Mouse (Mus musculus): Measurements from ENCODE around the gene Krtap17-1. TPM values are rescaled to one million over a fixed set of nuclear protein-coding genes. Genes with fewer than 3 reads are reported as not detected.

Krtap17-1 gene
- total RNA-seq (2015; ENCODE audit: low replicate concordance) (not detected in 2 replicates), total RNA-seq (2017; ENCODE audit: low replicate concordance) (not detected in 2 replicates)

- no peak for ATAC-seq (replicated peaks; ENCODE audit: low FRiP score, poor library complexity, severe bottlenecking)
These were observed at the start of gene Krtap17-1 for GRCm38 (mm10) chr11:99993620-99994383. Gene Krtap17-1, minus strand, starts transcription at chr11:99993994.

GRCm38 (mm10) chr11:100041454-100041853 lies 47.7 kb upstream of the Krtap17-1 start, which contains the start of gene Krt34:
Gene Krt34, minus strand, starts transcription at chr11:100041554.
- no peak for ATAC-seq (replicated peaks; ENCODE audit: low FRiP score, poor library complexity, severe bottlenecking)

DNA sequence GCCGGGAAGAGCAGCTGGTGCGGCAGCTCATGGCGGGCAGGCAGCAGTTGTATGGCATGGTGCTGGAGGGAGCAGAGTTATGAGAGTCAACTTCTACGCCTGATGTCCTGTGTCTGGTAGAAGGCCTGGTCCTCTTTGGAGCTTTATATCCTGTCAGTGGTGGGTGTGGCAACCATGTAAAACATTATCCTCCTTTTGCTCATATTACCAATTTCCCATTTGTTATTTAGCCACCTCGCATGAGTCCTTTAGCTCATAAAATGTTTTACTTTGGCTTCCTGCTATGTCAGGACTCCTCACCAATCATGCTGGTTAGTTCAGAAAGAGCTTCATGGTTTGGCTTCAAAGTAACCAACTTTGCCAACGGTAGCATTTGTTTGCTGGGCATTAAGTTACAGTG lies 36.0 kb upstream of the Krtap17-1 start, which contains the start of gene Krt33b:
Gene Krt33b (minus strand): TSS at position 101 of the 400 bp plus-strand sequence.
- ATAC-seq (replicated peaks; ENCODE audit: low FRiP score, poor library complexity, severe bottlenecking), result no peak

DNA sequence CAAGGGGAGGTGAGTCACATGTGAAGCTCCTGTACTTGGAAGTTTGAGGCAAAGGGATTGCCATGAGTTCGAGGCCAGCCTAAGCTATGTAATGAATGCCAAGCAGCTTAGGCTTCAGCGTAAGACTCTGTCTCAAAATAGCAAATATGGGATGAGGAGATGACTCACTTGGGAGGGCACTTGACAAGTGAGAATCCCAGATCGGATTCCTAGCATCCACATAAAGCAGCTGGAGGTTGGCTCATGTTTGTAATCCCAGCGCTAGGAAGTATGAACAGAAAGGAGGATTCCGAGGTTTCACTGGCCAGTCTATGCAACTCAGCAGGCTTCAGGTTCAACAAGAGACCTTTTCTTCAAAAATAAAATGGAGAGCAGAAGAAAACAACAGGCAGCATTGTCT lies 27.6 kb upstream of the Krtap17-1 start:
- no peak for ATAC-seq (replicated peaks; ENCODE audit: low FRiP score, poor library complexity, severe bottlenecking)

DNA sequence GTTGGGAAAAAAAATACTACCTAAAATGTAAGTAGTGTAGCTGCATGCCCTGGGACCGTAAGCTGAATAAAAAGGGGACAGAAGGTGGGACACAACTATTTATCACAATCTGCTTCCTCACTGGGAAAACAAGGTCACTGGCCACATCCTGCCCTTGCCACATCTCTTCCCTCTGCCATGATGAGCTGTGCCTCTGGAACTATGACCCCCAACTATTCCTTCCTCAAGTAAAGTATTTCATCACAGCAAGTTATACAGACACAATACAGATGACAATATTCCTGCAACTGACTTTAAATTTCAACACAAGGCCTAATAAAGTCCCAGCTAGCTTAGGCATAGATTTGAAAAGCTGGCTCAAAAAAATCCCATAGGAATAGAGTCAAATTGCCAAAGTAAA lies 25.7 kb upstream of the Krtap17-1 start:
- no peak for ATAC-seq (replicated peaks; ENCODE audit: low FRiP score, poor library complexity, severe bottlenecking)

GRCm38 (mm10) chr11:100016112-100016511 lies 22.3 kb upstream of the Krtap17-1 start, which contains the start of gene Krt33a:
Gene Krt33a, minus strand, starts transcription at chr11:100016212.
- ATAC-seq (replicated peaks; ENCODE audit: low FRiP score, poor library complexity, severe bottlenecking), result no peak

GRCm38 (mm10) chr11:100013691-100014171 lies 19.9 kb upstream of the Krtap17-1 start:
- ATAC-seq (replicated peaks; ENCODE audit: low FRiP score, poor library complexity, severe bottlenecking), result no peak

DNA sequence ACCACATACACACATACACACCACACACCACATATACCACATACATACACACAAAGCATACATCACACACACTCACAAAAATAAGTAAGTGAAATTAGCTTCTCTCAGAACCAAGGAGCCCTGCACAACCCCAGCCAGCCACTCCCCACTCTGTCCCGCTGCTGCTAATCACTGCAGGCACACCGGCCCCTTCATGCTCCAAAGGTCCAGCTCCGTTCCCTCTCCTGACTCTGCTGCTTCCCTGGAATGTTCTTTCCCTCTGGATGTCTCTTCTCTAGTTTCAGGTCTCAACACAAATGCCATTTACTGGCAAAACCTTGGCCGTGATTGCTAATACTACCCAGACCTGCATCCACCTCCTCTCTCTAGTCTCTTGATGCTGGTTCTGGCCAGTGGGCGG lies 16.9 kb upstream of the Krtap17-1 start:
- ATAC-seq (replicated peaks; ENCODE audit: low FRiP score, poor library complexity, severe bottlenecking), result no peak

DNA sequence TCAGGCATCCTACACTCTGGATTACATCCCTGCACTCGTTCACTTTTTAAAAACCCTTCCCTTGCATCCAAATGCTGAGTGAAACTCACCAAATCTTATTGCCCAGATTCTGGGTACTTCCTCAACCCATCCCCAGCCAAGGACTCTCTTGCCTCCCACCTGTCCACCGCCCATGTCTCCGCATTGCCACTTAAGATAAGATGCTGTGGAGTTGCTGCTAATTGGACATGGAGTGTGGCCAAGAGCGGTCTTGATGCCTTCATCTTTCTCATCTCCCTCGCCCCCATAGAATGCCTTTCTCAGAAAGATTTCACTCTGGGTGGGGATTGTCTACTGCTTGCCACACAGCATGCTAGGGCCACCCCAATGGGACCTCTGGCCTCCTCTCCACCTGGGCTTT lies 14.5 kb upstream of the Krtap17-1 start:
- no peak for ATAC-seq (replicated peaks; ENCODE audit: low FRiP score, poor library complexity, severe bottlenecking)

DNA sequence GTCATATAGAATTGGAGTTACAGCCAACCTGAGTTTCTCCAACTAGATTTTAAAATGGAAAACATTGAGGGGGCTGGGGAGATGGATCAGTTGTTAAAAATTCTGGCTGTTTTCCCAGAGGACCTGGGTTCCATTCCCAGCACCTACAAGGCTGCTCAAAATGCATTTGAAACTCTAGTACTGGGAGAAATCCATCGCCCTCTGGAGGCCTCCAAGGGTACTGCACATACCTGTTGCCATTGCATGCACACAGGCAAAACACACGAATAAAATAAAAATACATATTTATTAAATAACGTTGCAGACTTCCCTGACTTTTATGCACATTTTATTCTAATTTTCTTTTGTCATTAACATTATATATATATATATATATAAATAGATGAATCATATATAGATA lies 12.8 kb upstream of the Krtap17-1 start:
- ATAC-seq (replicated peaks; ENCODE audit: low FRiP score, poor library complexity, severe bottlenecking), result no peak

- no peak for ATAC-seq (replicated peaks; ENCODE audit: low FRiP score, poor library complexity, severe bottlenecking)
These were observed 12.1 kb upstream of the Krtap17-1 start for GRCm38 (mm10) chr11:100005905-100006304.

- ATAC-seq (replicated peaks; ENCODE audit: low FRiP score, poor library complexity, severe bottlenecking), result no peak
These were observed 11.1 kb upstream of the Krtap17-1 start for GRCm38 (mm10) chr11:100004846-100005245.

DNA sequence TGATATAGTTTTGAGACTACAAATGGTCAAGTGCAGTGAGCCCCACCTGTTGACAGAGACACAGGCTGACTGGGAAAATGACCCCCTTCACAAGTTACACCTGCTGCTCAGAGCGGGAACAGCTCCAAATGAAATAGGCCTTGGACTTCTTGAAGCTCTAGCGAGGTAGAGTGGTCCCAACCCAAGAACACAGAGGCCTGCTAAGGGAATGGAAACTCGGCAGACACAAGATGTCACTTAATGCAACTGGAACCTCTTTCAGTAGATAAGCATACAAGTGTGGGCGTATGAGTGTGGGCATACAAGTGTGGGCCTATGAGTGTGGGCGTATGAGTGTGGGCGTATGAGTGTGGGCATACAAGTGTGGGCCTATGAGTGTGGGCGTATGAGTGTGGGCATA lies 5.3 kb upstream of the Krtap17-1 start:
- ATAC-seq (replicated peaks; ENCODE audit: low FRiP score, poor library complexity, severe bottlenecking), result no peak

- ATAC-seq (replicated peaks; ENCODE audit: low FRiP score, poor library complexity, severe bottlenecking), result no peak
These were observed 529 bp upstream of the Krtap17-1 start for GRCm38 (mm10) chr11:99994384-99994661.

- ATAC-seq (replicated peaks; ENCODE audit: low FRiP score, poor library complexity, severe bottlenecking), result no peak
These were observed 3.2 kb downstream of the Krtap17-1 start for GRCm38 (mm10) chr11:99990571-99990970.

DNA sequence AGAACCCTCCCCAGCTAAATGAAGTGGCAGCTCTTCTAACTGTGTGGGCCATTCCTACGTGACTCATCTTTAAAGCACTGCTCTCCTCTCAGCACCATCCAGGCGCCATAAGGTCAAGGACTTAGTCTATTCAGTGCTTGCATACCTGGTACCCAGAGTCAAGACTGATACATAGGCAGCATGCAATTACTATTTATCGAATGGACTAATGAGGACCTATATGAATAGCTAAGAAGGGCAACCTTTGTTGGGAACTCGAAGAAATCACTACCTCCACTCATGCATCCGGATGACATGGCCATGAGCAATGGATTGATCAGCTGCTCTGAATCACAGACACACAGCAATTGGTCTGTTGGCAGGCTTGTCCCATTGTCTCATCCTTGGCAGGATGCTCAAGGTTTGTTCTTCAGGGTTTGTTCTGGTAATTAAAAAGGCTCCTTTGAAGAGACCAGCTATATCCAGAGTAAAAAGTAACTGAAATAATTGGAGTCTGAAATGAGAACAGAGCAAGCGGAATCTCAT lies 3.9 kb downstream of the Krtap17-1 start:
- ATAC-seq (replicated peaks; ENCODE audit: low FRiP score, poor library complexity, severe bottlenecking), result no peak

DNA sequence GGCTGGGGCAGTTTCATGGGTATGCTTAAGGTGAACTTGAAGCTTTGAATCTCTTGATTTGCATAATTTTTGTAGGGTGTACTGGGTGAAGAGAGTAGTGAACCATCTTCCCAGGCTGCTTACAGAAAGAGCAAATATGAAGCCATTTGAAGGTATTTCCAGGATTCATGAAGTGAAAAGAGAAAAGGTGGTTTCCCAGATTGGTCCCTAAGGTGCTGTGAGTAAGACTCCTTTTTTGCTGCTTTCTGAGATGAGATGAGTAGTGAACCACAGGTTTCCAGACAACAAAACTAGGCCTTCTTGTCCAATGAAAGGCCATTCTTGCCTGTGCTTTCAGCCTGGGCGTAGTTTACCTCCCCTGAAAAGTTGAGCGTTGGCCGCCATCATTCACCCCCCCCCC lies 5.3 kb downstream of the Krtap17-1 start:
- ATAC-seq (replicated peaks; ENCODE audit: low FRiP score, poor library complexity, severe bottlenecking), result no peak

GRCm38 (mm10) chr11:99986180-99986647 lies 7.6 kb downstream of the Krtap17-1 start, which contains the start of gene Krtap16-1:
Gene Krtap16-1, minus strand, starts transcription at chr11:99986597.
- ATAC-seq (replicated peaks; ENCODE audit: low FRiP score, poor library complexity, severe bottlenecking), result no peak

- ATAC-seq (replicated peaks; ENCODE audit: low FRiP score, poor library complexity, severe bottlenecking), result no peak
These were observed 8.3 kb downstream of the Krtap17-1 start for GRCm38 (mm10) chr11:99985291-99986092.

DNA sequence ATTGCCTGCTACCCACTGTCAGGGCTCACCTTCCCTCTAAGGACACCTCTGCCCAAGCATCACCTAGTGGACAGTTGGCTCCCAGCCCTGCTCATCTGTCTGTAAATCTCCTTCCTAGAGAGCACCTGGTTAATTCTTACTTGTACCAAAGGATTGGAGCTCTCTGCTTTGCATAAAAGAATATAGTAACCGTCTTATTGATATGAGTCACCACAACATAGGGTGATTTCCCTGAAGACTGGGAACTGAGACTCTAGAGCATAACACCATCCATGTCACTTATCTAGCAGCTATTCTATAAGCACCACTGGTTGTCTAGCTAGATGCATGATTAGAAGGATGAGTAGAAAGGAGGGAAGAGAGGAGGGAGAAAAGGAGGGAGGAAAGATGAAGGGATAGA lies 10.4 kb downstream of the Krtap17-1 start:
- ATAC-seq (replicated peaks; ENCODE audit: low FRiP score, poor library complexity, severe bottlenecking), result no peak

Measured in erythroblast, adult 5-6 weeks (primary cell).